Mouse (Mus musculus): ENCODE data around the gene Bst2.

Gene Bst2

GRCm38 (mm10) chr8:71485142-71486135 is 51.8 kb downstream of the Bst2 start, which contains the start of gene Ano8:
Ano8 (minus strand) TSS chr8:71485963.
- in situ Hi-C loops (cut with MboI, MseI) = loop anchor here (5.0 to 25.0 kb wide), 3 partner anchors 588 to 711 kb away; partner anchors contain the start of genes Pik3r2, Rpl18a and Tpm4

GRCm38 (mm10) chr8:71484736-71485135 is 52.5 kb downstream of the Bst2 start:
- in situ Hi-C loops (cut with MboI, MseI) = loop anchor here (5.0 to 25.0 kb wide), 3 partner anchors 587 to 710 kb away; partner anchors contain the start of genes Pik3r2, Rpl18a and Tpm4
